Mouse (Mus musculus): ENCODE data around the gene Snu13. TPM values are rescaled to one million over a fixed set of nuclear protein-coding genes. Genes with fewer than 3 reads are reported as not detected.

The Snu13 gene
- 215 and 246 TPM in 2 replicates for polyA plus RNA-seq (2015; fragmentation: Nextera tagmentation; extraction: Ambion mirVana)

GRCm38 (mm10) chr15:82047080-82047883, at the start of gene Snu13:
TSS of gene Snu13 (minus strand) at chr15:82047598.
- Histone ChIP-seq H3K36me3 (ENCODE audit: control insufficient read depth, insufficient read depth, low read length) (peaks cover 3% of the 10 kb centered on the region; the same call in 1 of the 2 replicates), H3K4me3 (ENCODE audit: low read length) (peak within 1 kb of the TSS; percentile 99), H3K27me3 (replicated peaks; ENCODE audit: control insufficient read depth, insufficient read depth, low read length) (no peaks in the 10 kb centered on the region), H3K9me3 (ENCODE audit: control insufficient read depth, low read length) (no peaks in the 10 kb centered on the region), H3K27ac (ENCODE audit: low read length) (peak within 1 kb of the TSS; percentile 85), H3K4me1 (ENCODE audit: control insufficient read depth, insufficient read depth, low read length) (peaks cover 13% of the 10 kb centered on the region), H3K4me2 (ENCODE audit: low read depth, low read length) (peak within 1 kb of the TSS; percentile 90), H3K9ac (ENCODE audit: low read depth, low read length) (peak within 1 kb of the TSS; percentile 99)
- peak; percentile 91 for ATAC-seq
- under 1% methylated on average over 74 of the region's 74 CpGs for WGBS

- Histone ChIP-seq H3K4me1 (ENCODE audit: control insufficient read depth, insufficient read depth, low read length) (no peaks in the 10 kb centered on the region), H3K9ac (ENCODE audit: low read depth, low read length) (no peak overlapping the region), H3K27me3 (replicated peaks; ENCODE audit: control insufficient read depth, insufficient read depth, low read length) (peaks cover 12% of the 10 kb centered on the region; the same call in 1 of the 2 replicates), H3K9me3 (ENCODE audit: control insufficient read depth, low read length) (no peaks in the 10 kb centered on the region), H3K27ac (ENCODE audit: low read length) (no peak overlapping the region), H3K4me3 (ENCODE audit: low read length) (no peak overlapping the region), H3K4me2 (ENCODE audit: low read depth, low read length) (no peak overlapping the region), H3K36me3 (ENCODE audit: control insufficient read depth, insufficient read depth, low read length) (no peaks in the 10 kb centered on the region)
- no peak for ATAC-seq
- 82% methylated on average over 7 of the region's 7 CpGs for WGBS
Observed at GRCm38 (mm10) chr15:82091061-82091460, 43.7 kb upstream of the Snu13 start.

- no peak for ATAC-seq
- H3K9me3 ChIP-seq (ENCODE audit: control insufficient read depth, low read length): no peaks in the 10 kb centered on the region
- no peaks in the 10 kb centered on the region for H3K36me3 ChIP-seq (ENCODE audit: control insufficient read depth, insufficient read depth, low read length)
- H3K27ac ChIP-seq (ENCODE audit: low read length): no peak overlapping the region
- H3K9ac ChIP-seq (ENCODE audit: low read depth, low read length): no peak overlapping the region
- no peak overlapping the region for H3K4me2 ChIP-seq (ENCODE audit: low read depth, low read length)
- no peaks in the 10 kb centered on the region for H3K4me1 ChIP-seq (ENCODE audit: control insufficient read depth, insufficient read depth, low read length)
- peaks cover 18% of the 10 kb centered on the region for H3K27me3 ChIP-seq (replicated peaks; ENCODE audit: control insufficient read depth, insufficient read depth, low read length)
- 12% methylated on average over 10 of the region's 10 CpGs for WGBS
- H3K4me3 ChIP-seq (ENCODE audit: low read length): no peak overlapping the region
Observed at GRCm38 (mm10) chr15:82087266-82087665, 39.9 kb upstream of the Snu13 start.

- Histone ChIP-seq H3K27me3 (replicated peaks; ENCODE audit: control insufficient read depth, insufficient read depth, low read length) (peaks cover 22% of the 10 kb centered on the region), H3K4me3 (ENCODE audit: low read length) (no peak overlapping the region), H3K9ac (ENCODE audit: low read depth, low read length) (no peak overlapping the region), H3K4me1 (ENCODE audit: control insufficient read depth, insufficient read depth, low read length) (no peaks in the 10 kb centered on the region), H3K27ac (ENCODE audit: low read length) (no peak overlapping the region), H3K4me2 (ENCODE audit: low read depth, low read length) (no peak overlapping the region), H3K36me3 (ENCODE audit: control insufficient read depth, insufficient read depth, low read length) (no peaks in the 10 kb centered on the region), H3K9me3 (ENCODE audit: control insufficient read depth, low read length) (no peaks in the 10 kb centered on the region)
- 68% methylated on average over 12 of the region's 12 CpGs for WGBS
- no peak for ATAC-seq
Observed at GRCm38 (mm10) chr15:82086131-82086530, 38.7 kb upstream of the Snu13 start.

GRCm38 (mm10) chr15:82085606-82086005, 38.2 kb upstream of the Snu13 start:
- Histone ChIP-seq H3K27ac (ENCODE audit: low read length) (no peak overlapping the region), H3K9ac (ENCODE audit: low read depth, low read length) (no peak overlapping the region), H3K4me1 (ENCODE audit: control insufficient read depth, insufficient read depth, low read length) (no peaks in the 10 kb centered on the region), H3K9me3 (ENCODE audit: control insufficient read depth, low read length) (no peaks in the 10 kb centered on the region), H3K4me2 (ENCODE audit: low read depth, low read length) (no peak overlapping the region), H3K36me3 (ENCODE audit: control insufficient read depth, insufficient read depth, low read length) (no peaks in the 10 kb centered on the region), H3K27me3 (replicated peaks; ENCODE audit: control insufficient read depth, insufficient read depth, low read length) (peaks cover 22% of the 10 kb centered on the region), H3K4me3 (ENCODE audit: low read length) (no peak overlapping the region)
- WGBS: 81% methylated on average over 9 of the region's 9 CpGs
- no peak for ATAC-seq

GRCm38 (mm10) chr15:82081161-82081560, 33.8 kb upstream of the Snu13 start:
- ATAC-seq: no peak

GRCm38 (mm10) chr15:82079883-82080282, 32.5 kb upstream of the Snu13 start:
- ATAC-seq: no peak
- Histone ChIP-seq H3K27ac (ENCODE audit: low read length) (no peak overlapping the region), H3K27me3 (replicated peaks; ENCODE audit: control insufficient read depth, insufficient read depth, low read length) (peaks cover 8% of the 10 kb centered on the region; the same call in 1 of the 2 replicates), H3K4me1 (ENCODE audit: control insufficient read depth, insufficient read depth, low read length) (no peaks in the 10 kb centered on the region), H3K9ac (ENCODE audit: low read depth, low read length) (no peak overlapping the region), H3K4me2 (ENCODE audit: low read depth, low read length) (no peak overlapping the region), H3K4me3 (ENCODE audit: low read length) (no peak overlapping the region), H3K36me3 (ENCODE audit: control insufficient read depth, insufficient read depth, low read length) (no peaks in the 10 kb centered on the region), H3K9me3 (ENCODE audit: control insufficient read depth, low read length) (no peaks in the 10 kb centered on the region)
- 51% methylated on average over 10 of the region's 10 CpGs for WGBS

More at GRCm38 (mm10) chr15:82081161-82081560, 33.8 kb upstream of the Snu13 start:
- WGBS: 35% methylated on average over 7 of the region's 7 CpGs
- H3K4me2 ChIP-seq (ENCODE audit: low read depth, low read length): no peak overlapping the region
- H3K27me3 ChIP-seq (replicated peaks; ENCODE audit: control insufficient read depth, insufficient read depth, low read length): peaks cover 13% of the 10 kb centered on the region
- H3K4me3 ChIP-seq (ENCODE audit: low read length): no peak overlapping the region
- H3K9me3 ChIP-seq (ENCODE audit: control insufficient read depth, low read length): no peaks in the 10 kb centered on the region
- H3K4me1 ChIP-seq (ENCODE audit: control insufficient read depth, insufficient read depth, low read length): no peaks in the 10 kb centered on the region
- H3K27ac ChIP-seq (ENCODE audit: low read length): no peak overlapping the region
- H3K9ac ChIP-seq (ENCODE audit: low read depth, low read length): no peak overlapping the region
- H3K36me3 ChIP-seq (ENCODE audit: control insufficient read depth, insufficient read depth, low read length): no peaks in the 10 kb centered on the region

GRCm38 (mm10) chr15:82073490-82073889, 26.1 kb upstream of the Snu13 start:
- no peak overlapping the region for H3K9ac ChIP-seq (ENCODE audit: low read depth, low read length)
- H3K4me3 ChIP-seq (ENCODE audit: low read length): no peak overlapping the region
- no peaks in the 10 kb centered on the region for H3K36me3 ChIP-seq (ENCODE audit: control insufficient read depth, insufficient read depth, low read length)
- WGBS: 80% methylated on average over 7 of the region's 7 CpGs
- peaks cover 31% of the 10 kb centered on the region for H3K27me3 ChIP-seq (replicated peaks; ENCODE audit: control insufficient read depth, insufficient read depth, low read length)
- ATAC-seq: no peak
- H3K27ac ChIP-seq (ENCODE audit: low read length): no peak overlapping the region
- H3K4me2 ChIP-seq (ENCODE audit: low read depth, low read length): no peak overlapping the region
- H3K4me1 ChIP-seq (ENCODE audit: control insufficient read depth, insufficient read depth, low read length): 0 out of 2 replicates have a peak, but pooled peaks cover 3% of the 10 kb centered on the region
- no peaks in the 10 kb centered on the region for H3K9me3 ChIP-seq (ENCODE audit: control insufficient read depth, low read length)

GRCm38 (mm10) chr15:82071816-82072469, 24.5 kb upstream of the Snu13 start:
- no peaks in the 10 kb centered on the region for H3K9me3 ChIP-seq (ENCODE audit: control insufficient read depth, low read length)
- H3K4me2 ChIP-seq (ENCODE audit: low read depth, low read length): no peak overlapping the region
- H3K27me3 ChIP-seq (replicated peaks; ENCODE audit: control insufficient read depth, insufficient read depth, low read length): peaks cover 29% of the 10 kb centered on the region
- H3K27ac ChIP-seq (ENCODE audit: low read length): no peak overlapping the region
- ATAC-seq: no peak
- H3K36me3 ChIP-seq (ENCODE audit: control insufficient read depth, insufficient read depth, low read length): no peaks in the 10 kb centered on the region
- H3K4me1 ChIP-seq (ENCODE audit: control insufficient read depth, insufficient read depth, low read length): 0 out of 2 replicates have a peak, but pooled peaks cover 3% of the 10 kb centered on the region
- WGBS: 88% methylated on average over 26 of the region's 26 CpGs
- H3K4me3 ChIP-seq (ENCODE audit: low read length): no peak overlapping the region
- no peak overlapping the region for H3K9ac ChIP-seq (ENCODE audit: low read depth, low read length)
